Mouse (Mus musculus): ENCODE data around the gene Ghrh.

DNA sequence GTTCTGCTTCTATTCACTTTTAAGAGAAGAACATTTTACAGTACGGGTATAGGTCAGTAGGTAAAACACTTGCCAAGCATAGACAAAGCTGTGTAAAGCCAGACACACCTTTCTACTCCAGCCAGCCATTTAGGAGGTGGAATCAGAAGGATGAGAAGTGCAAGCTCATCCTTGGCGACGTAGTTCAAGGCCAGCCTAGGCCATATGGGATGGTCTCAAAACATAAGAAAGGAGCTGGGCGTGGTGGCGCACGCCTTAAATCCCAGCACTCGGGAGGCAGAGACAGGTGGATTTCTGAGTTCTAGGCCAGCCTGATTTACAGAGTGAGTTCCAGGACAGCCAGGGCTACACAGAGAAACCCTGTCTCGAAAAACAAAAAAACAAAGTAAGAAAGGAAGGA, 37.7 kb downstream of the Ghrh start:
- TF ChIP-seq CTCF (IDR thresholded peaks at IDR 0.05; ENCODE audit: extremely low read depth, insufficient read depth, insufficient read length, insufficient replicate concordance) (no peak), POLR2A (IDR thresholded peaks at IDR 0.05; ENCODE audit: low read depth, low read length) (no peak)

All from spleen, adult 2 months (tissue).